Mouse (Mus musculus): ENCODE measurements around the gene Ppfia3. TPM values are rescaled to one million over a fixed set of nuclear protein-coding genes. Genes with fewer than 3 reads are reported as not detected.

Gene Ppfia3
- total RNA-seq, 2 experiments from 2014 or later = 0.69 to 0.78 TPM

GRCm38 (mm10) chr7:45328841-45329475 is 37.9 kb downstream of the Ppfia3 start:
- DNase-seq = no peak
- intact Hi-C loops (cut with DNase I; ENCODE audit: low total_unique reads) = no loop called here

- intact Hi-C loops (cut with DNase I; ENCODE audit: low total_unique reads) = no loop called here
- no peak for DNase-seq
Observed at GRCm38 (mm10) chr7:45325800-45326199, 41.0 kb downstream of the Ppfia3 start.

GRCm38 (mm10) chr7:45323069-45323468 is 43.8 kb downstream of the Ppfia3 start:
- DNase-seq = no peak
- intact Hi-C loops (cut with DNase I; ENCODE audit: low total_unique reads) = no loop called here

GRCm38 (mm10) chr7:45322245-45322644 is 44.6 kb downstream of the Ppfia3 start:
- intact Hi-C loops (cut with DNase I; ENCODE audit: low total_unique reads) = no loop called here
- DNase-seq = no peak

- DNase-seq = no peak
- intact Hi-C loops (cut with DNase I; ENCODE audit: low total_unique reads) = no loop called here
Observed at GRCm38 (mm10) chr7:45316536-45316935, 50.3 kb downstream of the Ppfia3 start.

- intact Hi-C loops (cut with DNase I; ENCODE audit: low total_unique reads) = no loop called here
- DNase-seq = no peak
Observed at GRCm38 (mm10) chr7:45315182-45315701, 51.6 kb downstream of the Ppfia3 start.

- intact Hi-C loops (cut with DNase I; ENCODE audit: low total_unique reads) = no loop called here
- DNase-seq = no peak
Observed at GRCm38 (mm10) chr7:45313495-45313894, 53.3 kb downstream of the Ppfia3 start.

- intact Hi-C loops (cut with DNase I; ENCODE audit: low total_unique reads) = no loop called here
- DNase-seq = no peak
Observed at GRCm38 (mm10) chr7:45312686-45313453, 53.9 kb downstream of the Ppfia3 start.

- DNase-seq = no peak
- intact Hi-C loops (cut with DNase I; ENCODE audit: low total_unique reads) = no loop called here
Observed at GRCm38 (mm10) chr7:45312023-45312422, 54.8 kb downstream of the Ppfia3 start.

GRCm38 (mm10) chr7:45309455-45309854 is 57.4 kb downstream of the Ppfia3 start:
- DNase-seq = peak; percentile 60
- intact Hi-C loops (cut with DNase I; ENCODE audit: low total_unique reads) = no loop called here

GRCm38 (mm10) chr7:45308551-45309240 is 58.1 kb downstream of the Ppfia3 start:
- intact Hi-C loops (cut with DNase I; ENCODE audit: low total_unique reads) = no loop called here
- DNase-seq = no peak

- peak; percentile 61 for DNase-seq
Observed at GRCm38 (mm10) chr7:45305275-45305674, 61.5 kb downstream of the Ppfia3 start.

GRCm38 (mm10) chr7:45304869-45305268 is 62.0 kb downstream of the Ppfia3 start:
- intact Hi-C loops (cut with DNase I; ENCODE audit: low total_unique reads) = loop anchor here (5.0 kb wide), 1 partner anchor 37 kb away; no protein-coding TSS in a partner anchor
- DNase-seq = no peak

More at GRCm38 (mm10) chr7:45305275-45305674, 61.5 kb downstream of the Ppfia3 start:
- intact Hi-C loops (cut with DNase I; ENCODE audit: low total_unique reads) = no loop called here

- intact Hi-C loops (cut with DNase I; ENCODE audit: low total_unique reads) = loop anchor here (5.0 kb wide), 1 partner anchor 40 kb away; no protein-coding TSS in a partner anchor
- no peak for DNase-seq
Observed at GRCm38 (mm10) chr7:45302626-45303025, 64.2 kb downstream of the Ppfia3 start.

GRCm38 (mm10) chr7:45300270-45300669 is 66.5 kb downstream of the Ppfia3 start:
- peak; percentile 69 for DNase-seq
- intact Hi-C loops (cut with DNase I; ENCODE audit: low total_unique reads) = loop anchor here (5.0 kb wide), 1 partner anchor 42 kb away; no protein-coding TSS in a partner anchor

GRCm38 (mm10) chr7:45299752-45300151 is 67.1 kb downstream of the Ppfia3 start:
- peak; percentile 59 for DNase-seq
- intact Hi-C loops (cut with DNase I; ENCODE audit: low total_unique reads) = loop anchor here (5.0 kb wide), 1 partner anchor 43 kb away; no protein-coding TSS in a partner anchor

- DNase-seq = no peak
- intact Hi-C loops (cut with DNase I; ENCODE audit: low total_unique reads) = no loop called here
Observed at GRCm38 (mm10) chr7:45297563-45297962, 69.3 kb downstream of the Ppfia3 start.

GRCm38 (mm10) chr7:45296626-45297025 is 70.2 kb downstream of the Ppfia3 start:
- DNase-seq = no peak
- intact Hi-C loops (cut with DNase I; ENCODE audit: low total_unique reads) = no loop called here
